8 mouse cellular contexts compared by ENCODE assay signal in genomic region chr14:118151651-118152293, GRCm38 (mm10). TPM values are rescaled to one million over a fixed set of nuclear protein-coding genes. Genes with fewer than 3 reads are reported as not detected.
DNase-seq lines count a peak whose midpoint lies in the region; ATAC-seq and TF ChIP-seq lines count a peak whose summit lies in the region.

No protein-coding gene starts in this region.

- no peak for ATAC-seq in hindbrain, embryonic 14.5 days (ENCODE audit: low FRiP score)
- no peak for ATAC-seq in hindbrain, embryonic 12.5 days (ENCODE audit: low FRiP score)
- ATAC-seq in common myeloid progenitor, adult 5-6 weeks (replicated peaks; ENCODE audit: low read depth, poor library complexity, severe bottlenecking) = 0 out of 2 replicates have a peak, but pooled peaks have one; percentile 39
- no peak for ATAC-seq in erythroblast, adult 5-6 weeks (replicated peaks; ENCODE audit: low FRiP score, poor library complexity, severe bottlenecking)

- H3K9me3 ChIP-seq in hindbrain, embryonic 14.5 days (ENCODE audit: control insufficient read depth, low read length) = no peaks in the 10 kb centered on the region
- H3K9me3 ChIP-seq in hindbrain, embryonic 12.5 days (replicated peaks) = no peaks in the 10 kb centered on the region
- no peaks in the 10 kb centered on the region for H3K9me3 ChIP-seq in MEL (replicated peaks; ENCODE audit: insufficient read depth, low read length)

- no peak overlapping the region for H3K9ac ChIP-seq in hindbrain, embryonic 14.5 days
- no peak overlapping the region for H3K9ac ChIP-seq in hindbrain, embryonic 12.5 days
- no peak overlapping the region for H3K9ac ChIP-seq in MEL (ENCODE audit: control insufficient read depth, low read depth, low read length, poor library complexity, severe bottlenecking)

- TF ChIP-seq RAD21 in MEL (IDR thresholded peaks at IDR 0.05; ENCODE audit: low read depth, low read length) = peak; percentile 15

- DNase-seq in hindbrain, embryonic 14.5 days (ENCODE audit: low spot score) = peak; percentile 46
- no peak for DNase-seq in MEL (ENCODE audit: low read depth, low spot score)
- peak; percentile 46 for DNase-seq in lung, postnatal 10 days
- DNase-seq in right cerebral cortex, postnatal 4 days = no peak
- no peak for DNase-seq in right cerebral cortex, postnatal 14 days

- H3K79me2 ChIP-seq in MEL (ENCODE audit: control insufficient read depth, insufficient read depth, low read length, poor library complexity) = no peaks in the 10 kb centered on the region

- TF ChIP-seq EP300 in MEL (IDR thresholded peaks at IDR 0.05; ENCODE audit: low read depth in 1 of 2, low read length in 2 of 2) = no peak

- TF ChIP-seq POLR2A in MEL (IDR thresholded peaks at IDR 0.05; ENCODE audit: control insufficient read depth in 1 of 2, insufficient read depth in 1 of 2, low read depth in 1 of 2, low read length in 2 of 2, poor library complexity in 1 of 2) = no peak

- H3K4me1 ChIP-seq in hindbrain, embryonic 14.5 days (replicated peaks; ENCODE audit: control insufficient read depth, insufficient read depth, low read length) = no peaks in the 10 kb centered on the region
- no peaks in the 10 kb centered on the region for H3K4me1 ChIP-seq in hindbrain, embryonic 12.5 days
- H3K4me1 ChIP-seq in MEL (ENCODE audit: control insufficient read depth in 1 of 2, insufficient read depth in 2 of 2, low read length in 2 of 2) = no peaks in the 10 kb centered on the region

- no peak overlapping the region for H3K4me2 ChIP-seq in hindbrain, embryonic 14.5 days (replicated peaks)
- no peak overlapping the region for H3K4me2 ChIP-seq in hindbrain, embryonic 12.5 days (replicated peaks)

- H3K27ac ChIP-seq in hindbrain, embryonic 14.5 days = no peak overlapping the region
- no peak overlapping the region for H3K27ac ChIP-seq in hindbrain, embryonic 12.5 days
- H3K27ac ChIP-seq in MEL (ENCODE audit: control insufficient read depth, low read depth, low read length) = no peak overlapping the region

- WGBS in hindbrain, embryonic 14.5 days = 79% methylated on average over 5 of the region's 5 CpGs
- 83% methylated on average over 5 of the region's 5 CpGs for WGBS in hindbrain, embryonic 12.5 days

- H3K4me3 ChIP-seq in hindbrain, embryonic 14.5 days (replicated peaks; ENCODE audit: low read length) = no peak overlapping the region
- no peak overlapping the region for H3K4me3 ChIP-seq in hindbrain, embryonic 12.5 days
- H3K4me3 ChIP-seq in MEL (ENCODE audit: control insufficient read depth in 1 of 2, insufficient read depth in 1 of 2, low read depth in 2 of 2, low read length in 2 of 2) = no peak overlapping the region

- peak in 1 of 3 experiments; percentile 3; a peak in 1 of 6 replicates for TF ChIP-seq CTCF in MEL (IDR thresholded peaks at IDR 0.05 in 2 of 3, conservative IDR thresholded peaks at IDR 0.05 in 1 of 3; ENCODE audit: control insufficient read depth in 1 of 3, insufficient read depth in 1 of 3, low read depth in 2 of 3, low read length in 3 of 3, poor library complexity in 1 of 3, severe bottlenecking in 1 of 3)

- no peaks in the 10 kb centered on the region for H3K27me3 ChIP-seq in hindbrain, embryonic 14.5 days (ENCODE audit: control insufficient read depth, insufficient read depth, low read length)
- H3K27me3 ChIP-seq in hindbrain, embryonic 12.5 days = no peaks in the 10 kb centered on the region
- no peaks in the 10 kb centered on the region for H3K27me3 ChIP-seq in MEL (ENCODE audit: control insufficient read depth in 1 of 2, insufficient read depth in 2 of 2, low read length in 2 of 2)

- H3K36me3 ChIP-seq in hindbrain, embryonic 14.5 days (replicated peaks; ENCODE audit: control insufficient read depth, insufficient read depth) = peaks cover 21% of the 10 kb centered on the region
- H3K36me3 ChIP-seq in hindbrain, embryonic 12.5 days = peaks cover 17% of the 10 kb centered on the region
- no peaks in the 10 kb centered on the region for H3K36me3 ChIP-seq in MEL (ENCODE audit: control insufficient read depth in 1 of 2, insufficient read depth in 2 of 2, low read length in 2 of 2)

TF ChIP-seq in MEL, 35 proteins besides CTCF, POLR2A, EP300 and RAD21:
- TF ChIP-seq USF1 (IDR thresholded peaks at IDR 0.05; ENCODE audit: low read depth, low read length) = no peak
- no peak for TF ChIP-seq SMC3 (IDR thresholded peaks at IDR 0.05; ENCODE audit: low read depth, low read length)
- no peak for TF ChIP-seq TCF12 (IDR thresholded peaks at IDR 0.05; ENCODE audit: low read depth, low read length)
- no peak for TF ChIP-seq E2F4 (IDR thresholded peaks at IDR 0.05; ENCODE audit: borderline replicate concordance, low read depth, low read length)
- no peak for TF ChIP-seq TBP (IDR thresholded peaks at IDR 0.05; ENCODE audit: low read depth, low read length)
- no peak for TF ChIP-seq NRF1 (IDR thresholded peaks at IDR 0.05; ENCODE audit: insufficient read depth, low read depth, low read length, poor library complexity, severe bottlenecking)
- TF ChIP-seq USF2 (IDR thresholded peaks at IDR 0.05; ENCODE audit: borderline replicate concordance in 1 of 2, insufficient read depth in 1 of 2, low read depth in 1 of 2, low read length in 2 of 2) = no peak
- TF ChIP-seq POLR2AphosphoS2 (IDR thresholded peaks at IDR 0.05; ENCODE audit: low read length) = no peak
- no peak for TF ChIP-seq UBTF (IDR thresholded peaks at IDR 0.05; ENCODE audit: borderline replicate concordance, insufficient read depth, low read depth, low read length)
- no peak for TF ChIP-seq MYC (IDR thresholded peaks at IDR 0.05; ENCODE audit: low read depth, low read length)
- TF ChIP-seq TAL1 (IDR thresholded peaks at IDR 0.05; ENCODE audit: low read length) = no peak
- TF ChIP-seq ZMIZ1 (IDR thresholded peaks at IDR 0.05; ENCODE audit: low read depth, low read length) = no peak
- no peak for TF ChIP-seq KAT2A (conservative IDR thresholded peaks at IDR 0.05; ENCODE audit: low read depth, low read length)
- TF ChIP-seq ELF1 (IDR thresholded peaks at IDR 0.05; ENCODE audit: low read depth, low read length) = no peak

RNA-seq across cellular contexts. Expression of gene Gpr180, which starts 14.8 kb away (rescaled TPM):
- polyA plus RNA-seq in hindbrain, embryonic 14.5 days (2014; fragmentation: Nextera tagmentation; extraction: Ambion mirVana) = 47.5 and 51.7 TPM in 2 replicates
- polyA plus RNA-seq in hindbrain, embryonic 12.5 days (2016; fragmentation: Nextera tagmentation; extraction: Ambion mirVana) = 36.4 and 38.6 TPM in 2 replicates
- 10.9 and 14.8 TPM in 2 replicates for total RNA-seq in MEL (2012; rRNA removed)
- 10 to 100 TPM in 1 of 2 experiments, not detected in 1; 12.6 TPM for polyA plus RNA-seq in MEL (2012; ENCODE audit: insufficient read depth in 1 of 2, insufficient read length in 2 of 2, low read depth in 1 of 2, low replicate concordance in 2 of 2, missing spikeins in 1 of 2)
- total RNA-seq in common myeloid progenitor, adult 5-6 weeks (2017) = 6.5 and 11.1 TPM in 2 replicates
- 6.1 TPM in 1 of 2 replicates, not detected in the other for total RNA-seq in erythroblast, adult 5-6 weeks (2015; ENCODE audit: low replicate concordance)
- total RNA-seq in erythroblast, adult 5-6 weeks (2017; ENCODE audit: low replicate concordance) = 1.3 and 2.0 TPM in 2 replicates

RNA-seq across cellular contexts. Expression of gene Tgds, which starts 19.2 kb away (rescaled TPM):
- polyA plus RNA-seq in hindbrain, embryonic 14.5 days (2014; fragmentation: Nextera tagmentation; extraction: Ambion mirVana) = 15.8 and 18.5 TPM in 2 replicates
- polyA plus RNA-seq in hindbrain, embryonic 12.5 days (2016; fragmentation: Nextera tagmentation; extraction: Ambion mirVana) = 28.7 and 31.4 TPM in 2 replicates
- 11.2 and 13.4 TPM in 2 replicates for total RNA-seq in MEL (2012; rRNA removed)
- 10 to 100 TPM in 1 of 2 experiments, not detected in 1; 11.3 TPM for polyA plus RNA-seq in MEL (2012; ENCODE audit: insufficient read depth in 1 of 2, insufficient read length in 2 of 2, low read depth in 1 of 2, low replicate concordance in 2 of 2, missing spikeins in 1 of 2)
- total RNA-seq in common myeloid progenitor, adult 5-6 weeks (2017) = 12.1 and 14.5 TPM in 2 replicates
- 3.3 and 5.6 TPM in 2 replicates for total RNA-seq in erythroblast, adult 5-6 weeks (2015; ENCODE audit: low replicate concordance)
- 3.2 and 10.6 TPM in 2 replicates for total RNA-seq in erythroblast, adult 5-6 weeks (2017; ENCODE audit: low replicate concordance)

Comparison
In these comparisons a context has a peak if more than half of its experiments do, and no peak if none do; other contexts are left out.
1. DNase-seq: peak in hindbrain, embryonic 14.5 days (single experiment) and lung, postnatal 10 days (single experiment); none in MEL (single experiment), right cerebral cortex, postnatal 4 days (single experiment) and right cerebral cortex, postnatal 14 days (single experiment).